Mouse (Mus musculus) spleen, postnatal 14 days (tissue): ENCODE measurements at regions not wholly inside any gene's neighbourhood (a gene's known extent, or its start where the extent isn't known, plus 50 kb on each side); places are given as distances from the start of the nearest gene placed in this dataset.

Experiments used
- DNase-seq, 2 experiments: peaks; one replicate each; pipeline ENCODE4 v3.0.0; 2021 to 2022; ENCODE audit warnings: low spot score in 2 of 2

DNA sequence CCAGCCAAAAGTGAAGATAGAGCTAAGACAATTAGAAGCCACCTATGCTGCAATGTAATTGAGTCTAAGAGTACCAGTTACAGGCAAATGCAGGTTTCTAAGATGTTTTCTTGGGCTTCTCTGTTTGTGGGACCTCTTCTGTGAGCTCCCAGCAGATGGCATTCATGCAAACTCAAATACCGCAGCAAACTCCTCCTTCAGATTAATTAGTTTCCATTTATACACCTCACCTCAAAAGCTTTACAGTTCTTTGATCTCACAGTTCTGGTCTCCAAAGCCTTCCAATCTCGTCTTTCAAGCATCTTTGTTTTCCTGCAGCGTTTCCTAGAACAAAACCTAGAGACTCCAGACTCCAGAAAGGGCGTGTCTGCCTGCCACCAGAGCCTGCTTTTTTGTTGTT is 340.6 kb upstream of the Myt1l start:
- no peak for DNase-seq

DNA sequence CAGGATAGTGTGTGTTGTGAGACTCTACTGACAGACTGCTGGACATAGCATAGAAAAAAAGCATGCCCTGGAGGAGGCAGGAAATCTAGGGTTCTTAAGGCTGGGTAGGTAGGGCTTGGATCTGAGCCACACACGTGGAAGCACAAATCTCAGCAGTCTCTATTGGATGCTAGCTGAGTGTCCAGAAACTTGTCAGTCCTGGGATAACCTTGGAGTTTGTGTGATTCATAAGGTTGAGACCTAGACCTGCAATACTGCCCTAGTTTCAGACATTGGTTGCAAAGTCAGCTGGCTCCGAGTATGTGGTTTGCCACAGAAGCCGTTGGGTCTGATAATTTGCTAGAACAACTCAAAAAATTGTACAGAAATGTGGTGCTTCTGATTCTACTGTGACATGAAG is 335.8 kb upstream of the Myt1l start:
- no peak for DNase-seq

DNA sequence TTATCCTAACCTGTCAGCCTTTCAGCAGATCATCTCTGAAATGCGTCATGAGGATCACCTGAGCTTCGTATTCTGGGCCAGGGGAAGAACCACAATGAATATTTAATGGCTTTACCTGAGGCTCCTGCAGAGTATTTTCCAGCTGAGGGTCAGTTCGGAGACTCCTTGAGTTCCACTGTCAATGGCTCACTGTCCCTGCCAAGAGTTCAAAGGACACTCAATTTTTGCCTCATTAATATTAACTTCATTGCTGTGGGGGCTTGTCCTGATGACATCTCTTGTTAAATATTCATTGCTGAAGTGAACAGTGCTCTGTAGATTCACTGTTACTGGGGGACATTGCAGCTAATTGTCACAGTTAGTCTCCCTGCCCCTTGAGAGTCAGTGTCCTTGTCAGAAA is 316.2 kb upstream of the Myt1l start:
- DNase-seq: no peak

DNA sequence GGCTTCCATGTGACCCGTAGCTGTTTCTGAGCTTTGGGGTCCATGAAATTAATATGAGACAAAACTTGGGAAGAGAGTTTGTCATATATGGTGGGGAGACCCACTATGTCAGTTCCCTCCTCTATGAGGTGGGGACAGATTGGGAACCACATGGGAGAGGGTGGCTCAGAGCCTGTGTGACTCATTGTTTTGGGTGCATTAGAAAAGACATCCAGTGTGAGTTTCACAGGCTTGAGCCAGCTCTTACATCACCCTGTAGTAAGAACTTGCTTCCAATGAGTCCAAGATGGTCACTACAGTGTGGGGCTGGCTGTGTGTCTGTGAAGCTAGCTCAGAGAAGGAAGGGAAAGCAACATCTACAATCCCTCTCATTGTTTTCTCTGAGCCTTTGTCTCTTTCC is 314.6 kb upstream of the Myt1l start:
- DNase-seq: no peak

DNA sequence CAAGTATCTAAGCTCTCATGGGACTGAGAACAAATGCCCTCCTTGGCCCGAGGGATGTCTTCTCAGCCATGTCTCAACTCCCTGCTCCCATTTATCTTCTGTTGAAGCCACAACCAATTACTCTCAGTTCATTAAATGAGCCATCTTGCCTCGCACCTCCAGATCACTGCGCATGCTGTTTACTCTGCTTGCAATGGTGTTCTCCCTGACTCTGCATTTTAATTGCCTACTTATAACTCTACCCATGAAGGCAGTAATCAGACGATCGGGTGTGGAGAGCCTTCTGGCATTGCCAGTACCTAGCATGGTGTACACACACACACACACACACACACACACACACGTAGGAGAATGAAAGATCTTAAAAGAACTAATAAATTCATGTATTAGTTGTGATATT is 306.1 kb upstream of the Myt1l start:
- no peak for DNase-seq

DNA sequence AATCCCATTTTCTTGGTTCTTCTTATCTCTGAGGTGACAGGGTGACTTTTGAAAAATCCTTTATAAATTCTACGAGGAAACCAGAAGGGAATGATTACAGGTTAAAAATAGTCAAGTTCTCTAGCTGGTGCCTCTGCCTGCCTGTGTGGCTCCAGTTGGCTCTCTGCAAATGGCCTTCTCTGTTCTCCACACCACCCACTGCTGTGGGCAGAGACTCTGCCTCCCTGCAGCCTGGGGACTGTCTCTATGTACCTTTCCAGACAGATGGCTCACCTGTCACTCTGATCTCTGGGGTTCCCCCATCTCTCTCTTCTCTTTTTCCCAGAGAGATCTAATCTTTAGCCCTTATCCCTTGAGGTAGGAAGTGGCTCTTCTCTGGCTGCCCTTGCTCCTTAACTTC is 302.2 kb upstream of the Myt1l start:
- DNase-seq: no peak

DNA sequence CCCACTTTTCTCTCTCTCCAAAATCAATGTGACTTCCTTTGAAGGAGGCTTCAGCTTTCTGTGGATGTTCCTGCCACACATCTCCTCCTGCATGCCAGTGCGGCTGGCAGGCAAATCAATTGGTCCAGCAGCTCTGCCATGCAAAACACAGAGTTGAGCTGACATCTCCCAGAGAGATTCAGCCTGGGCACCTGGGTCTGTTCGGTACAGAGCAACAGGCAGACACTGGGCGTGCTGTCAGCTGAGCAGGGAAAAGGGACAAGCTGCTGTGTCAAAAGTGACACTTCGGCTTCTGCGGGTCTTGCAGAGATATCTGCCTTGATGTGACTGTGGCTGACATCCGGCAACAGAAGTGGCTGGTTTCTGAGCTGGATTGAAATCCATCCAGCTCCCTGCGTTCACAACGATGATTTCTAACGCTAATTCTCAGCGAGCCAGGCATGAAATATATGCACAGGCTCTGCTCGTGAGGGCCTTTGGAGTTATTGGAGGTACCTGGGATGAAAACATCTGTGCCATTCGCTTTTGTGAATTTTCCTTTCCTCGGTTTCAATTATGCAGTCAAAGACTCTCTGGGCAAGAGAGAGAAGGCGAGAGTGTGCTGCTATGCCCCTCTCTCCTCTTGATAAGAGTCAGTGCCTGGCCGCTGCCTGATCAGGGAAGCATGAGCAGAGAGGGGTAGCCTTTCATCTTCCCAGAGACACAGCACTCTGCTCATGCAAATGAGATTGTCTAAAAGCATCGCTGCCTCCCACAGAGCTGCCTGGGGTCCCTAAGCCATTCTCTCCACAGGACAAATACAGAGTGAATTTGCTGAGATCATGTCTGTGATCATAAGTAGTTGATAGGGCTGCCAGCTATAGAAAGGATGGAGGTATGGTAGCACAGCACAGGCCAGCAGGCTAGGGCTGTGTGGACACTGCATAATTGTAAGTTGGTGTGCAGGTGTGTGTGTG is 295.4 kb upstream of the Myt1l start:
- no peak for DNase-seq

DNA sequence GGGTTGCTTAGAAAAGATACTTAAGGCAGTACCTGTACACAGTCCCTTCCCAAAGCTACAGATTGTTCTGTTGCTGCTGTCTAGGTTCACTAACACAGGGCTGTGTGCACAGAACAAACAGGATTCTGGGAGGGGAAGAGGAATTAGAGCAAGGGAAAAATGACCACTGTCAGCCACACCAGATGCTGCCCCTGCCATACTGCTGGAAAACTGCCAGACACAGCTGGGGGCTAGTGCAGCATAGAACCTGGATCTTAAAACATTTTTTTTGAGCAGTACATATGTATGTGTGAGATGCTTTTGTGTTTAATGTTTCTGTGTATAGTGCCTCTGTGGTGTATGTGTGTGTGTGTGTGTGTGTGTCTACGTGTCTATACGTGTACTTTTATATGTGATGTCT is 291.7 kb upstream of the Myt1l start:
- DNase-seq: no peak

DNA sequence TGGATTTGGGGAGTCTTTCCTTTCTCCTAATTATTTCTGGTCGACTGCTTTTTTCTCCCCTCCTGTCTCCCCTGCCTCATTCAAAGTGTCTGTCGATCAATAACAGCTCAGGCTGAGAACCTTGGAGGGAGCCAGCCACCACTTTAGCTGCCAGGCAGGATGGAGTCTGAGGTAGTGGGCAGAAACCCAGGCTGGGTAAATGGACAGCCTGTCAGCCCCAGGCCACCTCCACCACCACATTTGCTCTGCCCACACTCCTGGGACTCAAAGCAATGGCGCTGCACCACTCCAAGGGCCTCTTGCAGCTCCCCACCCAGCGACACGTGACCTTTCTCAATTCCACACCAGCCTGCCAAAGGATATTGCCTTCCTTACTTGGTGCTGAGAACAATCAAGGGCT is 290.7 kb upstream of the Myt1l start:
- DNase-seq: no peak

DNA sequence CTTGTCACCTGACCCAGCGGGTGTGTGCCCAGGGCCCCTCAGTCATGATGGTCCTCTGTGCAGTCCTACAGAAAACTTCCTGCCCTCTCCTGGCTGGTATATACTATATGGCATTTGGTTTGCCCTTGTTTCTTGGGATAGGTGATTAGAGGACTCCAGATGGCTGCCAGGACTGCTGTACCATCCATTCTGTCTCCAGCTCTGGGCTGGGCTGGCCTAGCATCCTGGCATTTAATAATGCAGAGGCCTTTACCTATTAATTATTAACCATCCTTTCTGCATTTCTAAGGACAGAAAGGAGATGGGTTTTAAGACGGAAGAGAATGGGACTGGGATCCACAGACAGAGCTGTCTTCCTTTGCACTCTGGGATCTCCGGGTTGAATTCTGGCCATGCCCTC is 288.7 kb upstream of the Myt1l start:
- DNase-seq: no peak

DNA sequence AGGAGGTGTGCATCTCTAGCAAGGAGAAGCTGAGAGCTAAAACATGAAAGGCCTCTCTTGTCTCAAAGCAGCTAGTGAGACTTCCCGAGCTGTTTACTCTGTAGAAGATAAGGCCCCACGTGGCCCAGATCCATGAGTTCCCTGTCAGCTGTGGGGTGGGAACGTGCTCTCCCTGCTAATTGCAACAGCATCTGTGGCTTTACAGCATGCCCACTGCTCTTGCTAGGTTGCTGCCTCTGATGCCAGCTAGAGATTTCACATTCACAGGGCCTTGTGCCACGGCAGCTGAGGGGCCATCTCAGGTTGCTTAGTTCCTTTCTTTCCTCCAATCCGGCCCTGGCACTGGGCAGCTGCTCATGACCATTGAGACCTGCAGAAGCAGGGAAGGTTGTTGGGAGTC is 288.2 kb upstream of the Myt1l start:
- DNase-seq: no peak

DNA sequence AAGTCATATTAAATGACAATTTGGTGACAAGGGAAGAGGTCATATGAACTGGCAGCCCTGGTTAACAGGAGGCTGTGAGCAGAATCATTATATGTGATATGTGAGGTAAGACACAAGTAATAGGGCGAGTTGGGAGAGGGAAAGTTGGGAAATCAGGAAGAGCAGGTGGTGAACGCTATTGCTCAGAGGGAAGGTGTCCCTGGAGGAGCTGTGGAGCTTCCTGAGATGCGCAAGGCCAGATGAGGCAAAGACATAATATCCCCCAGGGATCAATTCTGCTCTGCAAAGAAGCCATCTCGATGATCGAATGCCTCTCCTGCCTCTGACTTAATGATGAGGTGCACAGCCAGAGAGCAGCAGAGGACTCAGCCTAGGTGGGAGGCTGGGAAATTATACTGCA is 285.1 kb upstream of the Myt1l start:
- no peak for DNase-seq

DNA sequence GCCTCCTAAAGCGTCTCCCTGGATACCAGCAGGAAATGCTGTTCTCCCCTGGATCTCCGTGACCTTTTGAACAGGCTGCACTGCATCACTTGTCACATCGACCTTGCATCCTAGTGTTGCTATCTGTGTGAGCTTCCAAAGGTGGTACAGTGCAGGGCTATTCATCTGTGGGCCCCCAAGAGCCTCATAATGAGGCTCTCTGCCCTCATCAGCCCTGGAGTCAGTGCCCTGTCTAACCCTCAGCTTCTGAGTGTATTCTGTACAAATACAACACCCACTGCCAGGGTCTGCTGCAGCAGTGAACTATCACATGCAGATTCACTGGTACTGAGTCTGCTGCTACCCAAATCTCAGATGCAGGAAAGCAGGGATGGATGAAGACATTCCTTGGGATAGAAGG is 282.1 kb upstream of the Myt1l start:
- DNase-seq: no peak

DNA sequence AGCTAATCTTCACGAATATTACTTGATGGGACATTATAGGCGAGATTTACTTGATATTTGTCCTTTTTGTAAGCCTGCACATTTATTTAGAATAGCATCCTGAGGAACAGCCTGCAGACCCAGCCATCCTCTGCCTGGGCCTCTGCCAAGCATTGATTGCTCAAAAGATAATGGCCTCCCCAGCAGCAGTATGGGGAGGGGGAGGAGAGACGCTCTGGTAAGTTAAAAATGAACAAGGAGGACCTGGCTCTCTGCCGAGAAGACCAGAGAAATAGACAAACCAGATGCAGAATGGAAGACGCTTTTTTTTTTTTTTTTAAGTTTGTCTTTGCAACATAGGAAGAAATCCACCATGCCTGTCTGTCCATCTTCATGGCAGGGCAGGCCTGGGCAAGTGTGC is 280.8 kb upstream of the Myt1l start:
- DNase-seq: no peak

DNA sequence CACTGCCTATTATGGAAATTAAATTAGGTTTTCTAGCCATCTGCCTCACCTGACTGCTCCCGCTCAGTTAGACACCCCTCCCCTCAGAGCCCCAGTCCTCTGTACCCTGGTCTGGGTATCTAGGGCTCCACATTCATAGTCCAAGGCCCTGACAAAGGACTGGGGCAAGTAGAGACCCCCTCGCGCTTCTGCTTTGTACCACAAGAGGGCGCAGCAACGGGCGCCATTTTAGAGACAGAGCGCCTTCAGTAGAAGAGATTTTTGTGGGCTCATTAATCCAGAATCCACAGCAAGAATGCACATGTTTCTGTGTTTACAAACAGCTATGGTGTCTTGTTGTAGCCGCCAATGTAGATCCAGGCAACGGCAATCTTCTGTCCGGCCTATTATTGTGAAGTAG is 279.7 kb upstream of the Myt1l start:
- DNase-seq: no peak

DNA sequence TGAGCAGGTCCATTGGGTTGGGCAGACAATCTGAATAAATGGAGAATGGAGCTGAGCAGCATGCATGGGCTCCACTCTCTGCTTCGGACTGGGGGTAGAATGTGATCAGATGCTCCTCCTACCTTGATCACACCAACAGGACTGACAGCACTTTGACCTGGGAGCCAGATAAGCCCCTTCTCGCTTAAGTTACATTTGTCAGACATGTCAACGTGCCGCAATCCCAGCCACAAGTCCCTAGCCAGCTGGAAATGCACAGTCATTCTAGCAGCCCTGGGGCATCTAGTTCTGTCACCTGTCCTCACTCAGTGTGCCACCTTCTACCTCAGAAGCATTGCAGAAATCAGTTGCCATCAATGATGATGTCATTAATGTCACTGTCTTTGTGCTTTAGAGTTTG is 272.1 kb upstream of the Myt1l start:
- no peak for DNase-seq

DNA sequence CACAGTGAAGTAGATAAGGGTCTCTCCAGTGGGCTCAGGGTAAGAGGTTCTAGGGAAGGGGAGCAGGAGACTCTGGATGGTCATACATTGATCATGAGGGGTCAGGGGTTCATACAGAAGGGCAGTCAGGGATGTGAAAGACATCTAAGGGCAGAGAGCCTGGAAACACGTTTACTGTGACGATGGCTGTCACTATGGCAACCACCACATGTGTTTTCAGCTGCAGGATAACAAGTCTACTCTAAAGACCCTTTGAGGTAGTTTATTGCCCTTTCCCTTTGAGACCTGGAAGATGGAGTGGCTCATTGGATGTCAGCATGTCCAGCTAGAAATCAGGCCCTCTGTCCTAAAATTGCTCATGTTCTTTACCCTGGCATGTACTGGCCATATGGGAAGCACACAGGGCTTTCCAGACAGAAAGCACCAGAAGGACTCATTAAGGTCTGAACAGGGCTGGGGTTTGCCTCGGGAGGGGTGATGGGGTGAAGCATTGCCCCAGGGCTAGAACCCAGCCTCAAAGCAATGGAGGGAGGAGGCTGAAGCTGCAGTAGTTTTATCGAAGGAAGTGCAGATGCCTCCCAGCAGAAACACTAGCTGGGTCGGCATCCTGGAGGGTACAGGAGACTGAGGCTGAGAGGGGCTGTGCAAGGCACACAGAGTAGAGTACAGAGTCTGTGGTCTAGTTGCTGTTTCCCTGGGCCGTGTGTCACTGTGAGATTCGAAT is 271.0 kb upstream of the Myt1l start:
- DNase-seq: no peak

DNA sequence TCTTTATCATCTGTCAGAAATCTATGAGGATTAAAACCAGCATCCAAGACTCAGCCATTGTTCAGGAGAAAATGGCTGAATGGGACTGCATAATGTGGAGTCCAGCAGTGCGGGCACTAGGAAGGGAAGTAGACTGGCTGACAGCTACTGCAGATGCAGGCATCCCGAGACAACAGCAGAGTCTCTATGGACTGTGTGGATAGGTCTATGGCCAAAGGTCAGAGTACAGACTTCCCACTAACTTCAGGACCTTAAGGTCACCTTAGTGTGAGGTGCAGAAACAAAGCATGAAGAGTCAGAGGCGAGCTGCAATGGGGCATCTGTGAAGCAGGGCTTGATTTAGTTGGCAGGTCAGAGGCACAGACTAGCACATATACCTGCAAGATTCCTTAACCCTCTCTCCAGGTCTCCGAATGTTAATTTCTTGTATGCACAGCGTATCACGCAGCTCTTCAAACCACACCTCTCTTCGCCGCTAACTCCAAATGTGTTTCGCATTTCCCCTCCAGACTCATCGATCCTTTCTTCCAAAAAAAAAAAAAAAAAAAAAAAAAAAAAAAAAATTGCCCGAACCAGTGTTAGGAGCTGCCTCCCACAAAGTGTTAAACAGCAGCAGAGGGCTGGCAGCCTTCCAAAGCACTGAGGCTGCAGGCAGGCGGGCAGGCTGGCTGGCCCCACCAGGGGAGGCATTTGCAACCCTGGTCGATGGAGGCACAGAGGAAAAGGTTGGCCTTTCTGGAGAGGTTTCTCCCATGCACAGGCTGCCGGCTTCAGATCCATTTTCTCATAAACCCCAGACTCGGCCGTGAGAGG is 270.2 kb upstream of the Myt1l start:
- DNase-seq: no peak

DNA sequence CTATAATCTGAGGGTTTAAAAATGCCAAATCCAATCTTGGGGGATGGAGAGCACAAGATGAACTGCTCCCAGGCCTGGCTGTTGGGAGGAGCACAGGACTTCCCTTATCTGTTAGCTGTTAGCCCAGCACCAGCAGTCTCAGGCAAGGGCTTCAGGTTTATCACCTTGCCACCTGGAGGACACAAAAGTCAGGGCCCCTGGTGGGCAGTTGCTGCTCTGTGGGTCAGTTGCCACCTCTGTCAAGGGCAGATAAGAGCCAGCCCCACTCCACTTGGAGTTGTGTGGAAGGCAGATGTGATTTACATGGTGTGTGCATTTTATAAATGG is 269.7 kb upstream of the Myt1l start:
- DNase-seq: no peak

DNA sequence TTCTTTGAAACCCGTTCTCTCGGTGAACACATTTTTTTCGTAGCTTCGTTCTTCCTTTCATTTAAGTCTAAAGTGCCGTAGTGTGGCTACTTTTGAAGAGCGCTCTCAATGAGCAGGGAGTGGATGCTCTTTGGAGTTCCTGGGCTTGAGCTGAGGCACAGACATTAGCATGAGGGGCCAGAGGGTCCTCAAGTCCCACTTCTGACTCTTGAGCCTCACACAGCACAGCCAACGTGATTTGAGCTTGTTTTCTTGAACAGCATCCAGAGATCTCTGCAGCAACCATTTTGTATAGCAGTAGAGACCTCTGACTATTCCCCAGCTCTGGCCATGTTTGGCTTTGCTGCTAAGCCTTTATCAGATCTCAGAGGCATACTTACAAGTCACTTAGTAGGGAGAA is 269.2 kb upstream of the Myt1l start:
- DNase-seq: no peak

DNA sequence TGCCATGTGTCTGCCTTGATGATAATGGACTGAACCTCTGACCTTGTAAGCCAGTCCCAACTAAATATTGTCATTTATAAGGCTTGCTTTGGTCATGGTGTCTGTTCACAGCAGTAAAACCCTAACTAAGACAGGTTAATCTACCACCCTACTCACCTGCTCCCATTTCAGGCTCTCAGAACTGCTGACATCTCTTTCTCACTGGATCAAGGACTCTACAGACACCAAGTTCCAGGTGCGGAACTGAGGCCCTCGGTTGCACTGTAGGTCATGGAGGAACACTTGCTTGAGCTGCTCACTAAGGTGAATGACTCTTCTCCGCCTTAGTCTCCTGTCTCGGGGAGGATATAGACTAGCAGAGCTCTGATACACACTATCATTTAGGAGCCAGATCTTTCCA is 254.0 kb upstream of the Myt1l start:
- no peak for DNase-seq

DNA sequence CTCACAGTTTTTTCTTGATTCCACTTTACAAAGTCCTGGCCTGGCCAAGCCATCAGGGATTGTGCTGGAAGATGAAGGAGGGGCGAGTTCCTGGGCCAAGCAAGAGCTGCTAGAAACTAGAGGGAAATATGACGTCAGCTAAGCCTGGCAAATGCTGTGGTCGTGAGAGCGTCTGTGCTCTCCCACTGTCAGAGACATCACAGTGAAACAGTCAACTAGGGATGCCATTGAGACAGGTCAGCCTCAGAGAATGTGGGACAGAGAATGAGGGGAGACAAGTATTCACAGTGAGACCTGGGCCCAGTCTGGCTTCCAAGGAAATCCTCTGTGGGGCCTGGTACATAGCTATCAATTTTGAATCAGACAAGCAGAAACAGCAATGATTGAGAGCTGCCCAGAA is 252.5 kb upstream of the Myt1l start:
- no peak for DNase-seq

DNA sequence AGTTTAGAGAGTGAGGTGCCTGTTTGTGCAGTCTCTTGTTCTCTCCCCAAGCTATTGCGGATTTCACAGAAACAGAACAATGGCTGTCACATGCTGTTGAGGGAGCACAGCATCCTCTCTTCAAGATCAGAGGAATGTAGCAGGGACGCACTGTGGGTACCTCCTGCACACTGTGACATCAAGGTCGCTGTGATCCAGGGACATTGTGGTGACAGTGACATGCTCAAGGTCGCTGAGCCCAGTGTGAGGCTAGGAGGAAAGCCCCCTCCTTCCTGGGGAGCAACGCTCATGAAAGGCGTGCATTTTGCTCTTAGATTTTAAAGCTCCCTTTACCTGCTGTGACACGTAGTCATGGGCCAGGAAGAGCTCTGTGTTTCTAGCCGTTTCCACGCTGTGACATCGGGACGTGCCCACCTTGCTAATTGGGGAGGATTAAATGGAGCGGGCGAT is 248.5 kb upstream of the Myt1l start:
- DNase-seq: no peak
